Mouse (Mus musculus): Measurements from ENCODE around the gene Sipa1l2.

GRCm38 (mm10) chr8:125600033-125600686 lies 30.6 kb upstream of the Sipa1l2 start:
- TF ChIP-seq CTCF (IDR thresholded peaks at IDR 0.05; ENCODE audit: control insufficient read depth, insufficient read depth, insufficient replicate concordance, low read depth, low read length) (no peak), POLR2A (IDR thresholded peaks at IDR 0.05; ENCODE audit: control insufficient read depth, low read depth, low read length) (no peak)
